ENCODE assay signal across 8 mouse cellular contexts in genomic region chr2:133430741-133431438, GRCm38 (mm10).
DNase-seq lines count a peak whose midpoint lies in the region; ATAC-seq and TF ChIP-seq lines count a peak whose summit lies in the region.

No protein-coding gene starts in this region.

- TF ChIP-seq CTCF in Patski (IDR thresholded peaks at IDR 0.05): peak; percentile 63

- peak; percentile 45 for DNase-seq in kidney, postnatal 10 days
- no peak for DNase-seq in Patski (ENCODE audit: low read depth, low spot score)
- DNase-seq in embryo, embryonic 11.5 days (ENCODE audit: low read depth, low spot score): peak; percentile 14
- DNase-seq in kidney, postnatal 4 days: peak; percentile 49 to 55
- DNase-seq in yolk sac, embryonic 10.5 days (ENCODE audit: low spot score): no peak
- no peak for DNase-seq in ovary, postnatal 10 days (ENCODE audit: low spot score)
- DNase-seq in midbrain, embryonic 10.5 days (ENCODE audit: low spot score): no peak

- ATAC-seq in kidney, embryonic 16.5 days (ENCODE audit: low FRiP score, low TSS enrichment): no peak
- ATAC-seq in Patski: no peak

- H3K4me3 ChIP-seq in kidney, embryonic 16.5 days (ENCODE audit: low read length): no peak overlapping the region
- H3K4me3 ChIP-seq in midbrain, embryonic 10.5 days: no peak overlapping the region

- no peaks in the 10 kb centered on the region for H3K9me3 ChIP-seq in kidney, embryonic 16.5 days (ENCODE audit: low read length)
- no peaks in the 10 kb centered on the region for H3K9me3 ChIP-seq in midbrain, embryonic 10.5 days (replicated peaks)

- H3K4me1 ChIP-seq in kidney, embryonic 16.5 days (ENCODE audit: insufficient read depth, low read length): no peaks in the 10 kb centered on the region
- H3K4me1 ChIP-seq in midbrain, embryonic 10.5 days: no peaks in the 10 kb centered on the region

- POLR2A ChIA-PET in Patski (lab: Charles Lee): no interaction called here

- no peaks in the 10 kb centered on the region for H3K36me3 ChIP-seq in kidney, embryonic 16.5 days (ENCODE audit: insufficient read depth, low read length)
- no peaks in the 10 kb centered on the region for H3K36me3 ChIP-seq in midbrain, embryonic 10.5 days

- H3K27ac ChIP-seq in kidney, embryonic 16.5 days (ENCODE audit: low read length): no peak overlapping the region
- H3K27ac ChIP-seq in midbrain, embryonic 10.5 days (replicated peaks): no peak overlapping the region

- no peak overlapping the region for H3K4me2 ChIP-seq in kidney, embryonic 16.5 days (replicated peaks; ENCODE audit: low read depth, low read length)

- H3K27me3 ChIP-seq in kidney, embryonic 16.5 days (ENCODE audit: insufficient read depth, low read length): no peaks in the 10 kb centered on the region
- no peaks in the 10 kb centered on the region for H3K27me3 ChIP-seq in Patski
- no peaks in the 10 kb centered on the region for H3K27me3 ChIP-seq in midbrain, embryonic 10.5 days (ENCODE audit: low read depth, poor library complexity, severe bottlenecking)

- CTCF ChIA-PET in Patski (lab: Charles Lee): interaction anchor here (0.7 to 1.2 kb wide), 3 partner anchors 9 to 112 kb away, joined by 3 read pairs; no protein-coding TSS in a partner anchor

- WGBS in kidney, embryonic 16.5 days: 52% methylated on average over 4 of the region's 4 CpGs
- 47% methylated on average over 4 of the region's 4 CpGs for WGBS in midbrain, embryonic 10.5 days

- in situ Hi-C loops in Patski (cut with MboI; ENCODE audit: low pct_unique_long_range_greater_than_20kb): no loop called here

- H3K9ac ChIP-seq in kidney, embryonic 16.5 days (replicated peaks; ENCODE audit: low read length): no peak overlapping the region

Comparison
In these comparisons a context has a peak if more than half of its experiments do, and no peak if none do; other contexts are left out.
1. DNase-seq: peak in kidney, postnatal 10 days (single experiment), embryo, embryonic 11.5 days (single experiment) and kidney, postnatal 4 days (2 of 2); none in Patski (single experiment), yolk sac, embryonic 10.5 days (single experiment), ovary, postnatal 10 days (single experiment) and midbrain, embryonic 10.5 days (single experiment).